Mouse (Mus musculus): ENCODE measurements around the gene Tnnc2.

- no peak for TF ChIP-seq CTCF (IDR thresholded peaks at IDR 0.05; ENCODE audit: control insufficient read depth, insufficient read depth, low read length)
- TF ChIP-seq POLR2A (IDR thresholded peaks at IDR 0.05; ENCODE audit: borderline replicate concordance, control insufficient read depth, low read depth, low read length): no peak
Observed at GRCm38 (mm10) chr2:164767812-164768540, 11.8 kb downstream of the Tnnc2 start.
